Mouse (Mus musculus) E14TG2a.4 (cell line): Measurements from ENCODE around the gene Adarb2.

ENCODE experiments used
- CTCF ChIP-seq: conservative IDR thresholded peaks from 2 replicates; pipeline ENCODE4 v1.5.1; 2014; ENCODE audit warnings: low read length
- POU5F1 ChIP-seq: IDR thresholded peaks from 2 replicates; pipeline ENCODE4 v1.6.1; 2014; ENCODE audit warnings: low read length, borderline replicate concordance

GRCm38 (mm10) chr13:8410353-8411318, 208.0 kb downstream of the Adarb2 start:
- TF ChIP-seq CTCF: no peak
- TF ChIP-seq POU5F1: no peak
